Mouse (Mus musculus): ENCODE data around the gene Taf9. TPM values are rescaled to one million over a fixed set of nuclear protein-coding genes. Genes with fewer than 3 reads are reported as not detected.

Taf9 gene
- total RNA-seq, 2 experiments from 2014 or later, result 23.9 to 34.0 TPM

DNA sequence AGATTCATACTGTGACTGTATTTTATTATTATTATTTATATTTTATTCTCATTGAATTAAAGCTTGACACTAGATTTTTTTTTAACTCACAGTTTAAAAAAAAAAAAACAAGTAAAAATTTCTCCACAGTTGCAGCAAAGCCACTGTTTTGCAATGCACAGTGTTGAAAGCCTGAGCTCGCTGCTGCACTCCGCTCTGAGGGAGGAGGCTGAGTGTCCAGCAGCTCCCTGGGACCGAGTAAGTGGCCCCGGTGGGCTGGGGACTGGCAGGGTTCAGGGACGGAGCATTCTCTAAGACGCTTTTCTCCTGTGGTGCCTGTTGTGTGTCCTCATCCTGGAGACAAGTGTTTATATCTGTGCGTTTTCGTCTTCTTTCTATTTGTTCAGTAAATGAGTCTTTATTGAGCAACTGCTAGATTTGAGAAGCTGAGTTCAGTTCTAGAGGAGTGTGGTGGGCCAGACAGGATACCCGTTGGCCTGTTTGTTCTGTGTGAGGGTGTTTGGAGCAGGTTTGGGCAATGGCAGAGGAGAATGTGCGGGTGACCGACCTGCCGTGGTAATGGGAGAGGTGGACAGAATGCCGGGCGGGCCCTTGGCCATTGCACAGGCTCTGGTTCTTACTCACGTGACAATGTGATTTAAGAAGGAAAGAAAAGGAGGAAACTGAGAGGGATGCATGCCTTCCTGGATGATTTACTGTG, 24.7 kb downstream of the Taf9 start:
- intact Hi-C loops (cut with DNase I), result no loop called here
- H3K4me3 ChIP-seq, result no peak overlapping the region
- no peak overlapping the region for H3K27ac ChIP-seq
- no peak for DNase-seq (ENCODE audit: extremely low spot score in 1 of 2, low spot score in 2 of 2)
- TF ChIP-seq CTCF (IDR thresholded peaks at IDR 0.05), result no peak

DNA sequence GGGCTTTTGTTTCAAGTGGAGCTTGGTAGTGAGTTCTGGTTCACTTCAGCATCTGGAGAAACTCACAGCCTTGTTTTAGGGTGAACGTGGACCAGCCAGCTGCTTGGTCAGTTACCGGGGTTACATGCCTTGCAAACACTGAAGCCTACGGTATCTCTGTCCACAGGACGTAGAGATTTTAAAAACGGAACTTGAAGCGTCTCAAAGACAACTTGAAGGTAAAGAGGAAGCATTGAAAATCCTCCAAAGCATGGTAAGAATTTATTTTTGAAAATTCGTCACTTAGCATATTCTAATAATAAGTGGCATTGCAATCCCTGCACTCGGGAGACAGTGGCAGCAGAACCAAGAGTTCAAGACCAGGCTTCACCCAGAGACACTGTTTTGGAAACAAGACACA, 30.2 kb downstream of the Taf9 start:
- Histone ChIP-seq H3K4me3 (no peak overlapping the region), H3K27ac (no peak overlapping the region)
- TF ChIP-seq CTCF (IDR thresholded peaks at IDR 0.05), result no peak
- no peak for DNase-seq (ENCODE audit: extremely low spot score in 1 of 2, low spot score in 2 of 2)
- intact Hi-C loops (cut with DNase I), result no loop called here

DNA sequence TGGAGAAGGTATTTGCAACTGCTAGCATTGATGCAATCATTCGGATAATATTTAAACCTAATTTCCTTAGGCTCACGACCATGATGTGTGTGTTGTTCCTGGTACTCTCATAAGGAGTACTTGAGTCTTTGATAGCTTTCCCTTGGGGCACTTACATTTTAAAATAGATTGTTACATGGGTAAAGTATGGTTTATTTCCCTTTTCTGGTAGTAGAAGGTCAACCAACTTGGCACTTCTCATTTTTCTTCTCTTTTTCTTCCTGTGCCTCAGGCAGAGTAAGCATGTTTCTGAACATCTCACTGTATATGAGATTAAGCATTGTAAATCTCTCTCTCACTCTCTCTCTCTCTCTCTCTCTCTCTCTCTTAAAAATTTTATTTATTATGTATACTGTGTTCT, 31.5 kb downstream of the Taf9 start:
- Histone ChIP-seq H3K4me3 (no peak overlapping the region), H3K27ac (no peak overlapping the region)
- intact Hi-C loops (cut with DNase I), result no loop called here
- TF ChIP-seq CTCF (IDR thresholded peaks at IDR 0.05), result no peak
- DNase-seq (ENCODE audit: extremely low spot score in 1 of 2, low spot score in 2 of 2), result no peak

DNA sequence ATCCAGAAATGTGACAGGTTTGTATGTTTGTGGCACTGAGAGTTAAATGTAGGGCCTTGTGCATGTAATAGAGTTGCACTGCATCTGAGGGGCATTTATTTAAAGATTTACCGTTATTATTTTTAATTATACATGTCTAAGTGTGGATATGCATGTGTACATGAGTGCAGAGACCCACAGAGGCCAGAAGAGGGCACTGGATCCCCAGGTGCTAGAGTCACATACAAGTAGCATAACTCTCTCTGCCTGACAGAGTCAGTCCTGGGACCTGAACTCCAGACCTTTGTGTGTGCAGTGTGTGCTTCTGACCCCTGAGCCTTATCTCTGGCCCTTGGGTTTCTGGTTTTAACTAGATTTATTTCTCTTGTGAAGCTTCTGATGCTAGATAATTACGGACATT, 33.0 kb downstream of the Taf9 start:
- no peak for DNase-seq (ENCODE audit: extremely low spot score in 1 of 2, low spot score in 2 of 2)
- Histone ChIP-seq H3K4me3 (no peak overlapping the region), H3K27ac (no peak overlapping the region)
- intact Hi-C loops (cut with DNase I), result no loop called here
- no peak; the same call in 1 of the 2 replicates for TF ChIP-seq CTCF (IDR thresholded peaks at IDR 0.05)

DNA sequence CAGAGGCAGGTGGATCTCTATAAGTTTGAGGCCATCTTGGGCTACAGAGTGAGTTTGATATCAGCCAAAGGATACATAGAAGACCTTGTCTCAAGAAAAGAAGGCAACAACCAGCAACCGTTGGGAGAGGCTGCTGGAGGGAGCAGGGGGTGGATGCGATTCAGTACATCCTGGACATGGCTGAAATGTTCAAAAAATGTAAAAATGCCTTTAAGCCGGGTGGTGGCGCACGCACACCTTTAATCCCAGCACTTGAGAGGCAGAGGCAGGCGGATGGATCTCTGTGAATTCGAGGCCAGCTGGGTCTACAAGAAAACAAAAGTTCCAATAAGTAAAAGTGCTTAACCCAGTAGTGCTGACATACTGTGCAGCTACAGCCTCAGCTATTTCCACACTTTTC, 36.1 kb downstream of the Taf9 start:
- no peak for TF ChIP-seq CTCF (IDR thresholded peaks at IDR 0.05)
- DNase-seq (ENCODE audit: extremely low spot score in 1 of 2, low spot score in 2 of 2), result no peak
- H3K27ac ChIP-seq, result no peak overlapping the region
- intact Hi-C loops (cut with DNase I), result no loop called here
- no peak overlapping the region for H3K4me3 ChIP-seq

DNA sequence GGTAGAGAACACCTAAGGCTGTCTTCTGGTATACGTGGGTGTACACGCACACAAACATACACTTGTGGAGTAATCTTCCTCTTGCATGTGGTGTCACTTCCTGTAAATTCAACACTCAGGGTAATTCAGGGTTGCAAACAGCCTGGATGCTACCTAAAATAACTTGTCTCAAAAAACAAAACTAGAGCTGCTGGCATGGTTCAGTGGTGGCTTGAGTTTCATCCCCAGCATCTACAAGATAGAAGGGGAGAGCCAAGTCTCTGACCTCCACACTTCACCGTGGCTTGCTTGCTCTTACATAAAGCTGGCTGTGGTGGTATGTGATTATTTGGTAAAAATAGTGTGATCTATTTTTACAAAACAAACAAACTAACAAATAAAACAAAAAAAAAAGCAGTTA, 46.2 kb downstream of the Taf9 start:
- no peak for TF ChIP-seq CTCF (IDR thresholded peaks at IDR 0.05)
- Histone ChIP-seq H3K27ac (no peak overlapping the region), H3K4me3 (no peak overlapping the region)
- intact Hi-C loops (cut with DNase I), result no loop called here
- no peak for DNase-seq (ENCODE audit: extremely low spot score in 1 of 2, low spot score in 2 of 2)

DNA sequence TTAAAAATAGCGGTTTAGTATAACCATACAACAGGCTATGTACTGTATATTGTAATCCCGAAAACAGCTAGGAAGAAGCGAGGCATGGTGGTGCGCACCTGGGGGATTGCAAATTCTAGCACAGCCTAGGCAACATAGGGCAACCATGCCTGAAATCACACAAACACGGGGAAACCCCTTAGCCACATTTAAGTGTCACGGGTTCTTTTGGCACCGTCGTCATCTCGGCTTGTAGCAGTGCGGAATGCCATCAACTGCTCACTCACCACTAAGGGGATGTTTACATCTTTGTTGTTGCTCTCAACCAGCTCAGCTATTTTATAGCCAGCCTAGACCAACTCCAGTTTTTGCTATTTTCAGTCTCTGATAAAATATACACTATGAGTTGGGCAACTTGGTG, 47.5 kb downstream of the Taf9 start:
- TF ChIP-seq CTCF (IDR thresholded peaks at IDR 0.05), result no peak
- Histone ChIP-seq H3K27ac (no peak overlapping the region), H3K4me3 (no peak overlapping the region)
- no peak for DNase-seq (ENCODE audit: extremely low spot score in 1 of 2, low spot score in 2 of 2)
- intact Hi-C loops (cut with DNase I), result no loop called here

DNA sequence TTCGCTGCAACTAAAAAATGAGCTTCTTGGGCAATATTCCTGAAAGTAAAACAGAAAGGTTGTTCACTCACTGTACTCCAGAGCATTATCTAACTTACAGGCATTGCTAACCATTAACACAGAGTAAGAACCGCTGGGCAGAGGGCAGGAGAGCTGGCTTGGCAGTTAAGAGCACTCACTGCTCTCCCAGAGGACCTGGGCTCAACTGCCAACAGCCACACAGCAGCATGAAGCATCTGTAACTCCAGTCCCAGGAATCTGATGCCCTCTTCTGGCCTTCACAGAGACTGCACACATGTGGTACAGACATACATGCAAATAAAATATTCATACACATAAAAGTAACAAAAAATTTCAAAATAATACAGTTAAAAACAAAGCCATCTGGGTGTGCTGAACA, 52.1 kb downstream of the Taf9 start:
- no peak for DNase-seq (ENCODE audit: extremely low spot score in 1 of 2, low spot score in 2 of 2)
- Histone ChIP-seq H3K4me3 (no peak overlapping the region), H3K27ac (no peak overlapping the region)
- TF ChIP-seq CTCF (IDR thresholded peaks at IDR 0.05), result peak; percentile 7
- intact Hi-C loops (cut with DNase I), result loop anchor here (10.0 kb wide), 1 partner anchor 229 kb away; no protein-coding TSS in a partner anchor

Other genes starting within 250 kb of the Taf9 start
- gene Naip1, start 198.7 kb upstream of the Taf9 start, total RNA-seq (2021), result under 1 TPM; 0.16 to 0.25 TPM
- 10 to 100 TPM; 42.4 to 47.5 TPM for gene Gtf2h2, start 159.0 kb upstream of the Taf9 start, total RNA-seq (2021)
- gene Ocln, start 98.9 kb upstream of the Taf9 start, total RNA-seq (2021), result 1 to 10 TPM; 7.1 to 8.0 TPM
- 1 to 10 TPM; 1.6 to 1.9 TPM for gene Marveld2, start 34.6 kb upstream of the Taf9 start, total RNA-seq (2021)
- 10 to 100 TPM; 66.9 to 86.2 TPM for gene Ak6, start 600 bp upstream of the Taf9 start, total RNA-seq (2021)
- gene Rad17, start 528 bp upstream of the Taf9 start, total RNA-seq (2021), result 10 to 100 TPM; 14.1 to 14.6 TPM
- gene Ccdc125, start 18.1 kb downstream of the Taf9 start, total RNA-seq (2021), result under 1 TPM in 1 of 2 experiments, not detected in 1; 0.59 TPM
- gene Cdk7, start 79.4 kb downstream of the Taf9 start, total RNA-seq (2021), result 10 to 100 TPM; 37.4 to 43.9 TPM
- gene Mrps36, start 93.1 kb downstream of the Taf9 start, total RNA-seq (2021), result 10 to 100 TPM; 51.1 to 51.6 TPM
- gene Cenph, start 124.3 kb downstream of the Taf9 start, total RNA-seq (2021), result 1 to 10 TPM in 1 of 2 experiments, under 1 TPM in 1; 0.75 to 1.1 TPM
- gene Ccnb1, start 135.0 kb downstream of the Taf9 start, total RNA-seq (2021), result under 1 TPM; 0.84 TPM
- gene Slc30a5, start 181.8 kb downstream of the Taf9 start, total RNA-seq (2021), result 10 to 100 TPM; 38.2 to 47.0 TPM